Mouse (Mus musculus): ENCODE measurements at regions not wholly inside any gene's neighbourhood (a gene's known extent, or its start where the extent isn't known, plus 50 kb on each side); places are given as distances from the start of the nearest gene placed in this dataset.

- no peak for DNase-seq (ENCODE audit: low spot score)
Measured at GRCm38 (mm10) chr5:77594719-77595118, 186.9 kb upstream of the Igfbp7 start.

- DNase-seq (ENCODE audit: low spot score), result no peak
Measured at GRCm38 (mm10) chr5:77589252-77589651, 181.4 kb upstream of the Igfbp7 start.

DNA sequence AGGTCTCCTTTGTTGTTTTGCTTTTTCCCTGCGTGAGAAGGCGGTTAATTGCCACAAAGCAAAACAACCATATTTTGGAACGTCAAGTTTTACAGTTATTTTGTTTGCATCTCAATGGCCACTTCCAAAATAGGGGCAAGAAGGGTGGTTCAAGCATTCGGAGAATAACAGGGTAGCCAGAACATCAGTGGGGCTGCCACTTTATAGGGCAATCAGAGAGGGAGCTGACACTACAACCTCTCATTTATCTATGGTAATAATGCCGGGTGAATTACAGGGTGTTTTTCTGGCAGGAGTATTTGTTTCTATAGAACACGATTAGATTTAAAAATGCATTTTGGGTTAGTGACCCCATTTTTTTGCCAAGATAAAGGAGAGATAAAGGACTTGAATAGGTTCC lies 173.9 kb upstream of the Igfbp7 start:
- no peak for DNase-seq (ENCODE audit: low spot score)

DNA sequence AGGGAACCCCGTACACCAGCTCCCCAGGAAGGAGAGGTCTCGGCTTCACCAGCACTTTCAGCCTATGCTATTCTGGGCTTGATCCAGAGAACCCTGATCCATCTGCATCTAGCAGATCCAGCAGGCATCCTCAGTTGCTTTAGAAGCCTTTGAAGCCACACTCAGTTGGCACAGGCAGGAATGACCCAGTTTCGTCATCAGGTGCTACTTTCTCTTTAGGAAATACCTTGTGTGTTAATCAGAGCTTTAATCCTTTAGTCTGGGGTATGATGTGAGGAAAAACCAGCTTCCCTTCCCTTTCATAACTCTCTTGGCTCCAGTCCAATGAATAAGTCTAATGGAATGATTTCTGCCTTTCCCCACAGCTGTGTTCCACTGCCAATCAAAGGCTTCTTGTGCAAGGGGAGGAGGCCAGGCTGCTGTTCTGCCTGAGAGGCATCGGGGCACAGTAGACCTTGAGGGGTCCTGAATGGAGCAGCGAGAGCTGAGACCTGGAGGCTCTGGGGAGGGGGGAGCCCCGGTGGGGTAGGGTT lies 173.3 kb upstream of the Igfbp7 start:
- no peak for DNase-seq (ENCODE audit: low spot score)

- no peak for DNase-seq (ENCODE audit: low spot score)
Measured at GRCm38 (mm10) chr5:77579826-77580745, 172.2 kb upstream of the Igfbp7 start.

DNA sequence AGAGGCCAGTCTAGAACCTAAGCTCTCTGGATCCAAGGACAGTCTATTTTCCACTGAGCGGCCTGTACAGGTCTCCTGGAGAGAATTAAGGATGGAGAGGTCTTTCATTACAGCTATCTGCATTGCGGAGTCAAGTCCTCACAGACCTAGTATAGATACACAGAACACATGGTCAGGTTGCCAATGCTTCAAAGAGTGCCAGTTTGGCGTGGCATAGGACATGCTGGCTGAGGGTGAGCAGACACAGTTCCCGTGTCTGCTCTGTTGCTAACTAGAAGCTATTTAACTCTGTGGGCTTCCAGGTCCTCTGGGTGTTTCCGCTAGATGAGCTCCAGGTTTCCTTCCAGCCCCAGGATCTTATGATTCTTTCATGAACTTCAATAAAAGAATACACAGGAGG lies 169.0 kb upstream of the Igfbp7 start:
- no peak for DNase-seq (ENCODE audit: low spot score)

DNA sequence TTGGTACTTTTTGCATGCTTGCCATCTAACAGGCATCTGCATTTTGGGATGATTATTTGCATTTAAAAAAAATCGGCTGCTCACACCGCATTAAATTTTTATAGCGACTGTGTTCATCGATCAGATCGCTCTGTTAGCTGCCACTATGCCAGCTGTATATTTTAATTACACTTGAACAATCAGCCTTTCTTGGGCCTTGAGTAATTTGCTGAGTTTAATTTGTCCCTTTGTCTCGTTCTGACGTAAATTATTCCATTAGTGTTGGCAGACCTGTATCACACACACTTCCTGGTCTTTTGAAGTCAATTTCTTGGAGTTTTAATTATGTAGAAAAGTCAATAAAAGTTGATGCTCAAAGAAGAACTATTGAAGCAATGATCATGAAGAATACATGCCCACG lies 167.9 kb upstream of the Igfbp7 start:
- no peak for DNase-seq (ENCODE audit: low spot score)

DNA sequence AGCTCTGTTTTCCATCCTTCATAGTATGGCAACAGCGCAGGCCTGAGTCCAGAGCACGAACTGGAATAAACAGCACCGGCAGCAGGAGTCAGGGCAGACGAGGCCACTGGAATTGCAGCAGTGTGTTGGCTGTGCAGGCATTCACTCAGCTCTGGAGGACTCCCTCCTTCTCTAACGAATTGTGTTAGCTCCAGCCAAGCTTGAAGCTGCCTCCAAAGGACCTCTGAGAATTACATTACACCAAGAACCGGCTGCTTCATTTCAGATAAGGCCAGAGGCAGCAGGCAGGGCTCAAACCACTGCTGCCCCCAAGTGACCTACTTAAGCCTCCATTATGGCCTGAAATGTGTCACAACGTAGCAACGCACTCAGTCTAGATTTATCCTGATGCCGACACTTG lies 162.5 kb upstream of the Igfbp7 start:
- no peak for DNase-seq (ENCODE audit: low spot score)

- DNase-seq (ENCODE audit: low spot score), result no peak
Measured at GRCm38 (mm10) chr5:77568121-77568520, 160.3 kb upstream of the Igfbp7 start.

DNA sequence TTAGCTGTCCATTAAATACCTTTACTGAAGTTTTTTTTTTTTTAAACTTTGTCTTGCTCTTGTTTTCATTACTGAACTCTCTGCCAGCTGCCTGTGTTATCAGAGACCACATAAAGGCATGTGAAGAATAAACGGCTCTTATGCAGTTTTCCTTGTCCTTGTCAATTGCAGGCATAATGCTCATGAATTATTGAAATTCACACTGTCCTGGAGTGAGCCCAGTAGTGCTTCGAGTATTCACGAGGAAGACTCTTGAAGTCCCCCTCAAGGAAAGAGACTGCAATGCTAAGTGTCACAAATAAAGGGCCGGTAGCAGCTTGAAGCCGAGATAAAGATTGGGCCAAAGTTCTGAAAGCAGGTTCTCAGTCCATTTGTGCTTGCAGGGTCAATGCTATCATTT lies 144.7 kb upstream of the Igfbp7 start:
- no peak for DNase-seq (ENCODE audit: low spot score)

DNA sequence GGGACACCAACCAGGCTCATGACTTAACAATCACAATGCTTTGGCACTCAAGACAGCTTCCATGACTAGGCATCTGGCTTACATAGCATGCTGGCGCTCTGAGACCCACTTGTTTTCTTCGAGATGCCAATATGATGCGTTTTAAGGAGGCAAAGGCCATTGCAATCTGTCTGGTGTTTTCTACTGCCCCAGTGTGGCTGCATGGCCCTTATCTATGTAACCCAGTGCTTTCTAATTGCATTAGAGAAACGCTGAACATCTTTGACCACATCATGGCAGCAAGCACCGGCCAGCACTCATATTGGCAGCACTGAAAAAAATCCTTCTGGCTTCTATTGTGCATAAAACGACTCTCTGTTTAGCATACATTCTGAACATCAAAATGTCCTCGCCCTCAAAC lies 144.2 kb upstream of the Igfbp7 start:
- no peak for DNase-seq (ENCODE audit: low spot score)

DNA sequence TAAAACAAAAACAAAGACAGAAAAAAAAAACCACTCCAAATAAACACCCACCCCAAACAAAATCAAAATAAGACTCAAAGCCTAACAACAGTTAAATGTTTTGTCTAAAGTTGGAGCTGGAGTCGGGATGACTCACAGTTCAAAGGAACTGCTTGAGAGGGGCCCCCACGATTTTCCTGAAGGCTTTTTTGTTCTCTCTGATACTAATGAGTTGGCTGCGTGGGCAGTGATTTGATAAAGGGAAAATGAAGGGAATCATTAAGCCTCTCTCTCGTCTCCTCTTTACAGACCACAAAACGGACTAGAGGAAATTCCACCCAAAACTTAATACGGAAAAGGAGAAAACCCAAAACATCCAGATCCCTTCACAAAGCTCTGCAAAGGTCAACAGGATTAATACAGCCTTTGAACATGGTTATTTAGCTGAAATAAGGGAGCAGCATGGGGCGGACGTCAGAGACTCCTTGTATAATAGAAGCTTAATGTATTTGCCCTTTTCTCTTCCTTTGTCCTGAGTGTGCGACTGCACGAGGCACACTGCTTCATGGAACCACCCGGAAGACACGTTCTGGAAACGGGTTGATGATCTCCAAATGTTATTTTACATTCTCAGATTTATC lies 138.3 kb upstream of the Igfbp7 start:
- no peak for DNase-seq (ENCODE audit: low spot score)

- DNase-seq (ENCODE audit: low spot score), result no peak
Measured at GRCm38 (mm10) chr5:77532261-77533015, 124.6 kb upstream of the Igfbp7 start.

GRCm38 (mm10) chr5:77530376-77530775 lies 122.5 kb upstream of the Igfbp7 start:
- no peak for DNase-seq (ENCODE audit: low spot score)

DNA sequence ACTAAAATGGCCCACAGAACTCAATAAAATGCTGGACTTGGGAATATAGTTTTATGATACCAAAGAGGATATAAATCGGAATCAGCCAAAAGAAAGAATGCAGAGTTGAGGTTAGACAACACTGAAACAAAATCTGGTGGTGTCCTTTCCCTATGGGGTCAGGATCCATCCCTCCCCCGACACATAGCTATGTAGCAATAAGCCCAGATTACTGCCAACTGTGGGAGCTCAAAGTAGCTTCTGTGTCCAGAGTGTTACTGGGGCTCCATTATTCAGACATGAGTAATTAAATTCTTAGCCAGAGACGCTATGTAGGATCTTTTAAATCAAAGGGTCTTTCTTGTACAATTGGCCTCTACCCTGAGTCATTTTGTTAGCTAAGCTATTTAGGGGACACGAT lies 109.4 kb upstream of the Igfbp7 start:
- DNase-seq (ENCODE audit: low spot score), result no peak

DNA sequence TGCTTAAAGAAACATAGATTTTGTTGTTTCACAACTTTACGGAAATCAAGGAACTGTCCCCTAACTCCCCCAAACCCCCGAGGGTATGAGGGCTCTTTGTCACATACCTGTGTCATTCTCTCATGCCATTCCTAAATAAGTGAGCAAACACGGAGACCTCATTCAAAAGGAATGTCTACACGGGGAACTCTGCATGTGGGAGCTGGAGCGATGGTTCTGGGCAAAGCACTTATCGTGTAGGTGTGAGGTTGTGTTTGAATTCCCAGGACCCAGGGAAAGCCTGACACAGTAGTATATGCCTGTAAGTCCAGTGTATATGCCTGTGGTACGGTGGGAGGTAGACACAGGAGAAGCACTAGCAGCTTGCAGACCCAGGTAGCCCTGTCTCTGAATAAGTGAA lies 107.6 kb upstream of the Igfbp7 start:
- DNase-seq (ENCODE audit: low spot score), result no peak

DNA sequence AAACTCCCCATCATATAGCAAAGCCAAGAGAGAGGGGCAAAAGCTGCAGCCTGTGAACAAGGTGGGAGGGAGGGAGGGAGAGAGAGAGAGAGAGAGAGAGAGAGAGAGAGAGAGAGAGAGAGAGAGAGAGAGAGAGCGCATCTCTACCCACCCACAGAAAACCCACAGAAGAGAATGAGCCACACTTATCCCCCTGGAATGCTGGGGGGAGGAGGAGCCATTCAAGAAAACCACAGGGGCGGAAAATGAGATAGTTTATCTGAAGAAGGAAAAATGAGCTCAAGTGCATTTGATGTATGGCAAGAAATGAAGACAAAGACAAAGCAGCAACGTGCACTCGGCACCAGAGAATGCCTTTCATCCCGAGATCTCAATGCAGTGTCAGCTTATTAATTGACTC lies 94.8 kb upstream of the Igfbp7 start:
- DNase-seq (ENCODE audit: low spot score), result no peak

DNA sequence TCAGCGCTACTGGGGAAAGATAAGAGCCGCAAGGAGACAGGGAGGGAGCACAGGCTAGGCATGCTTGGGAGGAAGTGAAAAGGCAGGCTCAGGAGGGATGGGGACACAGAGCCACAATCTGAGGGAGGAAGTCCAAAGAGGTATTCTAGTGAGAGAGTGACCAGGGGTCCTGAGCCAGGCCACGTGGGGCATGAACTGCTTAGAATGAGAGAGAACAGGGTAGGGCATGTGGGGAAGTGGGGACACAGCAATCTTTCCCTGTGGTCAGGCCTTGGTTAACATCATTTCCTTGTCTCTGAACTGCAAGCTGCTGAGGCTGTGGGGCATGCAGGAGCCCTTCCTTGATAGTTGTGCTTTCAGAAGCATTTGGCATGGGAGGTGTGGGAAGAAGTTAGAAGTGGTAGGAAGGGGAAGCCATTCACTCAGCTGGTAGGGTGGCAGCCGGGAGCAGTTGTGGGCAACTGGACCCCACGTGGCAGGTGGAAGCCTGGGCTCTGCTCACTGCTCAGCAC lies 92.2 kb upstream of the Igfbp7 start:
- DNase-seq (ENCODE audit: low spot score), result no peak

DNA sequence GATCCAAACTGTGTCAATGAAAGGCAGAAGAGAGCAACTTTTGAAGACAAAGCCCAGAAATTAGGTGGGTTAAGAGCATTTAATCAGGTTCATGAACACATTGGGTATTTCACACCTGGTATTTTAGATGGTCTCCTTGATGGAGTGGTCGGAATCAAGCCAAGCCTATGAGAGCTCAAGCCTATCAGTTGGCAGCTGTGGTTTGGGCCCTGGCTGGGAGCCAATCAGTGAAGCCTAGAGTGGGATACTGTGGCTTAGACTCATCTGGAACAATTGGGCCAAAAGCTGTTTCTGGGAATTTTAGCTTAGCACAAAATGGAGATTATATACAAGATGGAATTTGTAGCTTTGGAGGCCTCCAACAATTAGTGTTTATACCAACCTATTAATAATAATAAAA lies 86.8 kb upstream of the Igfbp7 start:
- no peak for DNase-seq (ENCODE audit: low spot score)

DNA sequence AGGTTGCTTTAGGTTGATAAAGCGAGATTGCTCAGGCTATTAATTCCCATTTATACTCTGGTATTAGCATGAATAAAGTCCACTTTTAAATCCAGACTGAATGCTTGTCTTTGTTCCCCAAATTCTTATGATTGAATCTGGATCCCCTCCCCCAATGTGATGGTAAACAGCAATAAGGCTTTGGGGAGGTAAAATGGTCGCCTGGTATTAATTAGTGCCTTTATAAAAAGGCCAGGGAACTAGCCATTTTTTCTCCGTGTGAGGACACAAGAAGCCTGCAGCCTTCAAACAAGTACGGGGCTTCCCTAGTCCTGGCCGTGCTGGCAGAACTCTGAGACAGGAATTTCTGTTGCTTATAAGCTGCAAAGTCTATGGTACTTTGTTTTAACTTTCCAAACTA lies 81.1 kb upstream of the Igfbp7 start:
- no peak for DNase-seq (ENCODE audit: low spot score)

- DNase-seq (ENCODE audit: low spot score), result no peak
Measured at GRCm38 (mm10) chr5:77487837-77488827, 80.3 kb upstream of the Igfbp7 start.
